Mouse (Mus musculus) fibroblast of lung, adult 2 months (primary cell): ENCODE measurements at regions not wholly inside any gene's neighbourhood (a gene's known extent, or its start where the extent isn't known, plus 50 kb on each side); places are given as distances from the start of the nearest gene placed in this dataset.

Experiments
- DNase-seq: peaks from one replicate; pipeline ENCODE4 v3.0.0-alpha.2; 2011; ENCODE audit warnings: low read depth

- DNase-seq: no peak
Observed at GRCm38 (mm10) chr16:77399846-77400275, 202.0 kb downstream of the Gm11146 start.

- DNase-seq: no peak
Observed at GRCm38 (mm10) chr16:77394054-77394716, 207.7 kb downstream of the Gm11146 start.

GRCm38 (mm10) chr16:77393470-77393869 lies 208.4 kb downstream of the Gm11146 start:
- no peak for DNase-seq

- no peak for DNase-seq
Observed at GRCm38 (mm10) chr16:77392205-77392604, 209.7 kb downstream of the Gm11146 start.

- DNase-seq: no peak
Observed at GRCm38 (mm10) chr16:77384021-77384729, 217.7 kb downstream of the Gm11146 start.

GRCm38 (mm10) chr16:77382790-77383189 lies 219.1 kb downstream of the Gm11146 start:
- DNase-seq: no peak

GRCm38 (mm10) chr16:77372768-77373167 lies 229.1 kb downstream of the Gm11146 start:
- no peak for DNase-seq

- DNase-seq: no peak
Observed at GRCm38 (mm10) chr16:77369810-77370209, 232.1 kb downstream of the Gm11146 start.

- no peak for DNase-seq
Observed at GRCm38 (mm10) chr16:77365254-77365653, 236.6 kb downstream of the Gm11146 start.

- DNase-seq: no peak
Observed at GRCm38 (mm10) chr16:77364439-77364838, 237.5 kb downstream of the Gm11146 start.

GRCm38 (mm10) chr16:77359190-77359589 lies 242.7 kb downstream of the Gm11146 start:
- DNase-seq: no peak

- no peak for DNase-seq
Observed at GRCm38 (mm10) chr16:77355260-77355659, 246.6 kb downstream of the Gm11146 start.

- no peak for DNase-seq
Observed at GRCm38 (mm10) chr16:77354201-77354712, 247.6 kb downstream of the Gm11146 start.

GRCm38 (mm10) chr16:77346128-77346527 lies 255.8 kb downstream of the Gm11146 start:
- no peak for DNase-seq

- DNase-seq: no peak
Observed at GRCm38 (mm10) chr16:77332285-77332684, 269.6 kb downstream of the Gm11146 start.

- DNase-seq: no peak
Observed at GRCm38 (mm10) chr16:77330996-77331395, 270.9 kb downstream of the Gm11146 start.

GRCm38 (mm10) chr16:77329711-77330530 lies 272.0 kb downstream of the Gm11146 start:
- no peak for DNase-seq

- no peak for DNase-seq
Observed at GRCm38 (mm10) chr16:77329160-77329691, 272.7 kb downstream of the Gm11146 start.

GRCm38 (mm10) chr16:77328628-77329159 lies 273.2 kb downstream of the Gm11146 start:
- no peak for DNase-seq

GRCm38 (mm10) chr16:77328049-77328448 lies 273.8 kb downstream of the Gm11146 start:
- DNase-seq: no peak

GRCm38 (mm10) chr16:77322338-77322737 lies 279.6 kb downstream of the Gm11146 start:
- no peak for DNase-seq

GRCm38 (mm10) chr16:77318150-77318549 lies 283.7 kb downstream of the Gm11146 start:
- no peak for DNase-seq
